Mouse (Mus musculus): ENCODE results near the gene Tmem110.

The Tmem110 gene

DNA sequence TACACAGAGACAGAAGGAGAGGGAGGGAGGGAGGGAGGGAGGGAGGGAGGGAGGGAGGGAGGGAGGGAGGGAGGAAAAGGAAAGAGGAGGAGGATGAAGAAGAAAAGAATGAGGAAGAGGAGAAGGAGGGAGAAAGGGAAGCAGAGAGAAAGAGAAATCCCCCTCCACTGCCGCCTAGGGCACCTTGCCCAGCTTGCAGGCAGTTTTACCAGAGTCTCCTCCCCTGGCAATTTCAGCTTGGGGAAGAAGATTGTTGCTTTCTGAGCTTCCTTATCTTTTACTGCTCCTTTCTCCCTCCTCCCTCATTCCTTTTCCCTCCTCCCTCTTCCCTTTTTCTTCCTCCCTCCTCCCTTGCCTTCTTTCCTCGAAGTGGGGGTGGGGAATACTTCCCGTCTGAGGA is 77.6 kb downstream of the Tmem110 start:
- DNase-seq (ENCODE audit: low spot score in 2 of 2) = no peak

DNA sequence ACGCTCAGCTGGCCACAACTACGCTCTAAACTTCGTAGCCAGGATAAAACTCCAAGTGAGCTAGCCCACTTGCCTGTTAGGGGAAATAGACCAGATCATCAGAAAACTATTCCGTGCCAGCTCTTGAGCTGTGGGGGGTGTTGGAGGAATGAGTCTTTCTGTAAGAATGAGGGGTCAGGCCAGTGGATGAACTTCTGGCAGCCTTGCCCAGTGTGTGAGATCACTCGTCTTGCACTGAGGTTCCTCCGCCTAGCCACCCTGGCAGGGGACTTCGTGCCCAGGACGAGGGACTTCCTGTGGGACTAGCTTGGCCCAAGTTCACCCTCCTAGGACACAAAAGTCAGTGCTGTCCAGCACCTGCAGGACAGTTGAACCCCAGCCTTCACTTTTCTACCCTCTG is 78.9 kb downstream of the Tmem110 start:
- DNase-seq (ENCODE audit: low spot score in 2 of 2) = no peak

DNA sequence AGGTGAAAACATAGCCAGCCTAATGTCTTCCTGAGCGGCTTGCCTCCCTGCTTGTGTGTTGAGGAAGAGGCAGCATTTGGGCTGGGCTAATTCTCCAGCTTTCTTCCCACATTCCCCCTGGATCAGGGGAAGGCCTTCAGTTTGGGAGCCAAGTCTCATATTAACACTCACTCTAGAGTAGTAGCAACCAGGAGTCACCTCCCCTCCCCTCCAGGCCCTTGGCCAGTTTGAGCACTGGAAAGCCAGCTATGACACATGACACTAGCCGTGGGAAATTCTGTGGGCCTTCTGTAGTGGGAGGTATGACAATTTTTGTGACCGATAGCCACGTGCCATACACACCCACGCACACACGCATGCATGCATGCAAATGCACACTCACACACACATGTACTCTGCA is 80.6 kb downstream of the Tmem110 start:
- no peak for DNase-seq (ENCODE audit: low spot score in 2 of 2)

DNA sequence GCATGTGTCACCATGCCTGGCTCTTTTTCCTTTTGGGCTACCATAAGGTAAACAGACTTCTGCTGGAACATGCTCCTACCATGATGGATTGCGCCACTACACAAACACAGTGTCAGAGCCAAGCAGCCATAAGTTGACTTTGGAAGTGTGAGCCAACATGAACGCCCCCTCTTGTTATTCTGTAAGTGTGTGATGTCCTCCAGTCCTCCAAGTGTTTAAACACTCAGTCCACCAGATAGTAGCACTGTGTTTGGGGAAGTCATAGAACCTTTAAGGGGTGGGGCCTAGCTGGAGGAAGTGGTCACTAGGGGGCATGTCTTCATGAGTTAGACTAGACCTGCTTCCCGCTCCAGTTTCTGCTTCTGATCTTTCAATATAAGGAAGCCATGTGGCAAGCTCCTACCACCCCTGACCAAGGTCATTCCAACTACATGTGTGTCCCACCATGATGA is 82.5 kb downstream of the Tmem110 start:
- DNase-seq (ENCODE audit: low spot score in 2 of 2) = peak in 1 of 2 experiments; percentile 42

DNA sequence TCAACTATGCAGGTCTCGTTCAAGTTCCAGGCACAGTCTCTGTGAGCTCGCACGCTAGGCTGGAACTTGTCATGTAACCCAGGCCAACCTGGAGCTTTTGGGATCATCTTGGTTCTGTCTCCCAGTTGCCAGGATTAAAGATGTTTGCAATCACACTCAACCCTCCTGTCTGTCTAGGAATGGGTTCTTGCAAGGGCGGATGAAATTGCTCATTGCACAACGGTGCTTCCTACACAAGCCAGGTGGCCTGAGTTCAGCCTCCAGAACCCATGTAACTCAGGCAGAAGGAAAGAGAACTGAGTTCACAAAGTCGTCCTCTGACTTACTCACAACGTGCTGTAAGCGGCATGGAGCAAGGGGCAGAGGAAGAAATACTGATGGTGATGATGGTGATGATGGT is 85.8 kb downstream of the Tmem110 start:
- no peak for DNase-seq (ENCODE audit: low spot score in 2 of 2)

DNA sequence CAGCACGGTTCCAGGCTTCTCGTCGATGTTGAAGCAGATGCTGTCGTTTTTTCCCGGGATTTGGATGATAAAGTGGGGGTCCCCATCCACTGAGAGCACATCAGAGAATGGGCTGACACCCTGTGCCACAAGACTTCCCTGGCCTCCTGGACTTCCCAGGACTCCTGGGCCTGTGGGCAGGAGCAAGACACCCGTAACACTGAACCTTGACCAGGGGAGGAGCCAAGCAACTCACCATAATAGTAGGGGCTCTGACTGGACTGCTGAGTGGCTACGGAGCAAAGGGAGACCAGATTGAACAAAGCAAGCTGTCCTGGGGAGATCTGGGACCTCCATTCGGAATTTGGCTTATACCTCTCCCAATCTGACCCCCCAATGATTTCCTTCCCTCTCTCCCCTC is 87.3 kb downstream of the Tmem110 start:
- DNase-seq (ENCODE audit: low spot score in 2 of 2) = no peak

DNA sequence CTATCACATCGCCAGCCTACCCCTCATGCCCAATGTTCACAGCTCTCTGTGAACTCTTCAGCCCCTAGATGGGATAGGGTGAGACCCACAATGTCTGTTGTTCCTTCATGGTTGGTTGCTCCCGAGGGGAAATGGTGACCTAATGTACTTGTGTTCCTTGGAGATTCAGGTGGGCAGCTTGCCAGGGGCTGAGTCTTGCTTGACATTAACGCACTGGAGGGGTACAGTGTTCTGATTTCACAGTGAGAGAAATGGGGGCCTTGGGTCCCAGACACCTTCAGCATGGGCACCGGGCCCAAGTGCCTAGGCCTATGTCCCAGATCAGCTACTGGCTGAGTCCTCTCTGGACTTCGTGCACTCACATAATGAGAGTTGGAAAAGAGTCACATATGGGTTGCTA is 88.0 kb downstream of the Tmem110 start:
- DNase-seq (ENCODE audit: low spot score in 2 of 2) = no peak

DNA sequence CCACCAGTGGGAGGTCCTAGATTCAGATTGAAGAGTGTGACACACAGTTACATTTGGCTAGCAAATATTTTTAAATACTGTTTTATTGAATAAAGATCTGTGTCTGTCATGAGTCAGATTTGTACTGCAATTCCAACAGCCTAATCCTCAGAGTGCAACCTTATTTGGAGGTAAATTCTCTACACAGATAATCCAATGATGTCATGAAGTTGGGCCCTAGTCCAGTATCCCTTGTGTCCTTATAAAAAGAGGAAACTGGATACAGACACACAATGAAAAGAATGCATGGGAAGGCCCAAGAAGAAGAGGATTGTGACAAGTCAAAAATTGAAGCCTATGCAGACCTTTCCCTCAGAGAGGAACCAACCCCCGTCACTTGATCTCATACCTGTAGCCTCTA is 91.1 kb downstream of the Tmem110 start:
- no peak for DNase-seq (ENCODE audit: low spot score in 2 of 2)

DNA sequence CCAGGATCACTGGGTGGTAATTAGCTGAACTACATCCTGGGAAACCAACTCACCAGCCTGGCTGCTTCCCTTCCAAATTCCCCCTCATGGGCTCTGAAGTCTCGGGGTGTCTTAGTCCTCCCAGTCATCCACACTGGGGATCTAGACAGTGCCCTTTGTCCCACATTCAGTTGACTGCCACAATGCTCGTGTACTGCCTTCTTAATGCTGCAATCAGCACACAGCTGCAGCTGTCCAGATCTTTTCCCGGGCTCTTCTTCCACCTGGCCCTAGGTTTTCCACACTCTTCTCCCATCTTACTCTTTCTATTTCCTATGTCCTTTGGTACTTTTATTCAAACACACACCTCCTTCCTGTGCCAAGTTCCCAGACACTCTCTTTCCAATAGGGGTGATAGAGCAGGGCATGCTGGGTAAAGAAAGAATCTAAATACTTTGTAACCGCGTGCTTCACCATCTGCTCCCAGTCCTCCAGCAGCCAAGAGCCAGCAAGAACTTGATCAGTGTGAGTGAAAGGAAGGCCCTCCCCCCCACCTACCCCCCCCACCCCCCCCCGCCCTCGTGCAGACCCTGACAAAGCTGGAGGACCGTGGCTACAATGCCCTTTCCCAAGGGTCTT is 96.8 kb downstream of the Tmem110 start:
- no peak for DNase-seq (ENCODE audit: low spot score in 2 of 2)

DNA sequence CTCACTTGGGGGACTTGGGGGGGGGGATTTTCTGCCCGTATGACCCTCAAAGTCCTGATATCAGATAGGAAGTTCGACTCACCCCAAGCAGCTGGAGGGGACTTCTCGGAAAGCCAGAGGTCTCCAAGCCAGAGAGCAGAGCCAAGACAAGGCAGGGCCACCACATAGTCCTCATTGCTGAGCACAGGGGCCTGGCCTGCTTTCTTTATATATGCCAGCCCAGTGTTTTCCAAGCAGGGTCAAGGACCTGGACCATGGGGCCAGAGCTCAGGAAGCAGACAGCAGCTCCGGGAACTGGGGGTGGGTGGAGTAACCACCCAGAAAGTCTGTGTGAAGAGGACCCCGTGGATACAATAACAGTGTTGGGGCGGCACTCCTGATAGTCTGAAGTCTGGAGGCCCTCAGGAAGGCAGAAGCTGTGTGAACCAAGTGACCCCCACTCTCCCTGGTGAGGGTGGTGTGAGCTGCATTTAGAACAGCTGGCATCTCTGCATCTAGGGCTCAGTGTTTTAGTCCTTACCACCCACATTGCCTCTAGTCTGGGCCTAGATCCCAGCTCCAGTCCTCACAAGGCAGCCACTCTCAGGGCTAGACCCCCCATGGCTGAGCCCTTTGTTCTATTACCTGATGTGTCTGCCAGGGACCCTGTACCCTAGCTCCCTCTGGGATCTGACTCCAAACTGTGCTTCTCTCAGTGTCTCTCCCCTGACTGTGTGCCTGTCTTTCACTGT is 98.2 kb downstream of the Tmem110 start, which contains the start of gene Itih3:
Itih3 (minus strand) TSS at position 386 of the 731 bp plus-strand sequence.
- DNase-seq (ENCODE audit: low spot score in 2 of 2) = no peak

DNA sequence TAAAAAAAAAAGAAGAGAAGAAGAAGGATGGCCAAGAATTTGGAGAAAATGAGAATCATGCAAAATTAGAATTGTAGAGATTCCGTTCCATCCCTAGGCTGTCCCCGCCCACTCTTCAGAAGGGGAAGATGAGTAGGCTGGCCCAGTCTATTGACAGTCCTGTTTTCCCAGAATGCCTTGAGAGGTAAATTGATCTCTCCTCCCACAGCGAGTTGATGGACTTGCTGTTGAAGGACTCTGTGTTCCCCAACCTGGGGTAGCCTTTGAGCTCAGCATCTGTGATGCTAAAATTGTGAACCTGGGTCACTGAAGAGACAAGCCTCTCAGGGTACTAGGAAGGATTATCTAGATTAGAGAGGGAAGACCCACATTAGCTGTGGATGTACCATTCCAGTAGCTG is 100.1 kb downstream of the Tmem110 start:
- no peak for DNase-seq (ENCODE audit: low spot score in 2 of 2)

All from spleen, postnatal 10 days (tissue).